In the genomic region with DNA sequence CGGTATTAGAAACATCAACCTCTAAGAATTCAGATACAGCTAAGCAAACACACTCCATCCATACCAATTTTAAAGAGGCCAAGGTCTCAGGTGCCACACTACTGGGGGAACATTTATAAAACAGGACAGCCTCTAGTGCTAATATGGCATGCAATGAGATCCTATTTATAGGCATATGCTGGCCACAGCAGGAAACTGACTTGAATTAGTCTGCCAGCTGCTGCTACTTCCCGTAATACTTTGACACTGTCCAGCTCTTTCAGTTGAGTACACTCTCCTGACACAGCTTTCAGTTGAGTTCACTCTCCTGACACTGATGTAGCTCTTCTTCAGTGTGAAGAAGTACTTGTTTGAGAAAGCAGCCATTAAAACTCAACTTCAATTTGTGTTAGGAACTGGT, we compare ENCODE assay signal across 11 mouse cellular contexts.
DNase-seq lines count a peak whose midpoint lies in the region; ATAC-seq and TF ChIP-seq lines count a peak whose summit lies in the region.
"Had no signal": no experiment of that assay in that cellular context is flagged by ENCODE, and none has a peak within 500 bp of the region (broad histone marks: within the 10 kb centered on the region; RNA-seq: fewer than 3 reads in every experiment).

No protein-coding gene starts in this region.

- no peak overlapping the region for H3K4me3 ChIP-seq in liver, postnatal 0 days (ENCODE audit: low read depth, low read length)
- H3K4me3 ChIP-seq in liver, embryonic 11.5 days (ENCODE audit: low read depth, low read length), result no peak overlapping the region
- H3K4me3 ChIP-seq in heart, embryonic 11.5 days (ENCODE audit: low read depth, low read length), result no peak overlapping the region

- H3K9ac ChIP-seq in liver, postnatal 0 days (replicated peaks), result no peak overlapping the region
- no peak overlapping the region for H3K9ac ChIP-seq in liver, embryonic 11.5 days (ENCODE audit: low read depth, low read length)
- no peak overlapping the region for H3K9ac ChIP-seq in heart, embryonic 11.5 days (ENCODE audit: low read depth, low read length)

- no peaks in the 10 kb centered on the region for H3K9me3 ChIP-seq in liver, postnatal 0 days (ENCODE audit: low read length)
- no peaks in the 10 kb centered on the region for H3K9me3 ChIP-seq in liver, embryonic 11.5 days (ENCODE audit: control insufficient read depth, low read length)
- no peaks in the 10 kb centered on the region for H3K9me3 ChIP-seq in heart, embryonic 11.5 days (replicated peaks; ENCODE audit: control insufficient read depth, low read length)

- H3K36me3 ChIP-seq in liver, postnatal 0 days (replicated peaks; ENCODE audit: insufficient read depth, low read length), result peaks cover 6% of the 10 kb centered on the region
- no peaks in the 10 kb centered on the region; the same call in 1 of the 2 replicates for H3K36me3 ChIP-seq in liver, embryonic 11.5 days (ENCODE audit: control insufficient read depth, insufficient read depth, low read length)
- no peaks in the 10 kb centered on the region for H3K36me3 ChIP-seq in heart, embryonic 11.5 days (ENCODE audit: control insufficient read depth, insufficient read depth, low read length)

- H3K27ac ChIP-seq in liver, postnatal 0 days (ENCODE audit: low read depth), result no peak overlapping the region
- no peak overlapping the region for H3K27ac ChIP-seq in liver, embryonic 11.5 days (ENCODE audit: low read depth, low read length)
- peak overlapping the region; percentile 17; the same call in 1 of the 2 replicates for H3K27ac ChIP-seq in heart, embryonic 11.5 days (ENCODE audit: low read depth, low read length)

- TF ChIP-seq CTCF in liver, postnatal 0 days (IDR thresholded peaks at IDR 0.05; ENCODE audit: low read depth), result no peak

- H3K27me3 ChIP-seq in liver, postnatal 0 days (ENCODE audit: insufficient read depth, low read length), result no peaks in the 10 kb centered on the region
- H3K27me3 ChIP-seq in liver, embryonic 11.5 days (replicated peaks; ENCODE audit: control insufficient read depth, insufficient read depth, low read length), result no peaks in the 10 kb centered on the region
- no peaks in the 10 kb centered on the region for H3K27me3 ChIP-seq in heart, embryonic 11.5 days (ENCODE audit: control insufficient read depth, insufficient read depth, low read length)

- DNase-seq in cerebellum, postnatal 14 days, result peak; percentile 15 to 20
- no peak for DNase-seq in cerebellum, postnatal 25 days
- DNase-seq in liver, postnatal 0 days, result no peak
- no peak for DNase-seq in liver, embryonic 11.5 days (ENCODE audit: low spot score)
- no peak for DNase-seq in left cerebral cortex, adult 8-10 months (ENCODE audit: low spot score in 2 of 2)
- DNase-seq in adrenal gland, adult 2 months, result no peak
- DNase-seq: gastrocnemius, postnatal 14 days; layer of hippocampus, postnatal 36 days; lung, postnatal 10 days had no signal

- H3K4me2 ChIP-seq in liver, postnatal 0 days (ENCODE audit: low read depth, low read length), result no peak overlapping the region
- H3K4me2 ChIP-seq in liver, embryonic 11.5 days, result no peak overlapping the region
- no peak overlapping the region for H3K4me2 ChIP-seq in heart, embryonic 11.5 days

- no peaks in the 10 kb centered on the region for H3K4me1 ChIP-seq in liver, postnatal 0 days (ENCODE audit: insufficient read depth)
- H3K4me1 ChIP-seq in liver, embryonic 11.5 days (replicated peaks; ENCODE audit: control insufficient read depth, insufficient read depth, low read length), result no peaks in the 10 kb centered on the region
- 0 out of 2 replicates have a peak, but pooled peaks cover 4% of the 10 kb centered on the region for H3K4me1 ChIP-seq in heart, embryonic 11.5 days (ENCODE audit: control insufficient read depth, insufficient read depth, low read length)

- ATAC-seq in liver, postnatal 0 days, result peak; percentile 51
- no peak for ATAC-seq in liver, embryonic 11.5 days (replicated peaks; ENCODE audit: low FRiP score)
- no peak for ATAC-seq in heart, embryonic 11.5 days (replicated peaks; ENCODE audit: insufficient number of reproducible peaks, low FRiP score, low TSS enrichment)
- peak; percentile 84 for ATAC-seq in megakaryocyte progenitor cell, adult 5-6 weeks (replicated peaks; ENCODE audit: poor library complexity)

- WGBS in liver, postnatal 0 days (ENCODE audit: insufficient replicate concordance), result 39% methylated on average over 2 of the region's 2 CpGs
- WGBS in liver, embryonic 11.5 days, result 56% methylated on average over 2 of the region's 2 CpGs
- 50% methylated on average over 2 of the region's 2 CpGs for WGBS in heart, embryonic 11.5 days (ENCODE audit: insufficient replicate concordance)

- TF ChIP-seq EP300 in liver, postnatal 0 days (IDR thresholded peaks at IDR 0.05; ENCODE audit: low read depth), result no peak

Comparison
In these comparisons a context has a peak if more than half of its experiments do, and no peak if none do; other contexts are left out.
1. DNase-seq: peak in cerebellum, postnatal 14 days (2 of 2); none in cerebellum, postnatal 25 days (0 of 2), liver, postnatal 0 days (single experiment), liver, embryonic 11.5 days (single experiment), left cerebral cortex, adult 8-10 months (0 of 2) and adrenal gland, adult 2 months (single experiment).
2. ATAC-seq: peak in liver, postnatal 0 days (single experiment) and megakaryocyte progenitor cell, adult 5-6 weeks (single experiment); none in liver, embryonic 11.5 days (single experiment) and heart, embryonic 11.5 days (single experiment).